Mouse (Mus musculus) MEL (cell line): ENCODE measurements around the gene Otud7b. TPM values are rescaled to one million over a fixed set of nuclear protein-coding genes. Genes with fewer than 3 reads are reported as not detected.

Experiments
- DNase-seq: peaks from one replicate; pipeline ENCODE4 v3.0.0; 2011; ENCODE audit warnings: low read depth, low spot score
- H3K27ac ChIP-seq: 2 replicates; pipeline ENCODE4 v1.5.1; 2012; ENCODE audit warnings: low read depth, mild to moderate bottlenecking, control low read depth, low read length, moderate library complexity; ENCODE audit not compliant: control insufficient read depth
- H3K27me3 ChIP-seq, 2 experiments: fragments of 150-350 bp in 1 of 2; sonication (generic) in 1 of 2; 2 replicates each; pipeline ENCODE4 v1.6.1; 2012; ENCODE audit warnings: low read length in 2 of 2, mild to moderate bottlenecking in 2 of 2, improper control_type of control experiment in 1 of 2, moderate library complexity in 1 of 2; ENCODE audit not compliant: insufficient read depth in 2 of 2, control insufficient read depth in 1 of 2
- H3K36me3 ChIP-seq, 2 experiments: 2 replicates each; pipeline ENCODE4 v1.6.1; 2012 to 2014; ENCODE audit warnings: low read length in 2 of 2, improper control_type of control experiment in 1 of 2, inconsistent platforms in 1 of 2, mild to moderate bottlenecking in 1 of 2; ENCODE audit not compliant: insufficient read depth in 2 of 2, control insufficient read depth in 1 of 2
- H3K4me1 ChIP-seq, 2 experiments: fragments of 150-350 bp in 1 of 2; sonication (generic) in 1 of 2; 2 replicates each; pipeline ENCODE4 v1.6.1; 2012; ENCODE audit warnings: low read length in 2 of 2, improper control_type of control experiment in 1 of 2, mild to moderate bottlenecking in 1 of 2; ENCODE audit not compliant: insufficient read depth in 2 of 2, control insufficient read depth in 1 of 2
- H3K4me3 ChIP-seq, 2 experiments: fragments of 150-350 bp in 1 of 2; sonication (generic) in 1 of 2; 2 replicates each; pipeline ENCODE4 v1.5.1; 2012; ENCODE audit warnings: low read depth in 2 of 2, low read length in 2 of 2, mild to moderate bottlenecking in 2 of 2, moderate library complexity in 2 of 2, control low read depth in 1 of 2, improper control_type of control experiment in 1 of 2; ENCODE audit not compliant: control insufficient read depth in 1 of 2, insufficient read depth in 1 of 2
- H3K79me2 ChIP-seq: 2 replicates; pipeline ENCODE4 v1.6.1; 2012; ENCODE audit warnings: mild to moderate bottlenecking, low read length, moderate library complexity; ENCODE audit not compliant: control insufficient read depth, poor library complexity, insufficient read depth
- H3K9ac ChIP-seq: 2 replicates; pipeline ENCODE4 v1.6.1; 2012; ENCODE audit warnings: low read depth, mild to moderate bottlenecking, control low read depth, low read length, moderate library complexity; ENCODE audit not compliant: control insufficient read depth, poor library complexity, severe bottlenecking
- H3K9me3 ChIP-seq: fragments of 150-350 bp; sonication (generic); replicated peaks from 2 replicates; pipeline ENCODE4 v1.6.1; 2012; ENCODE audit warnings: mild to moderate bottlenecking, low read length, improper control_type of control experiment, moderate library complexity; ENCODE audit not compliant: insufficient read depth
- BHLHE40 ChIP-seq: IDR thresholded peaks from 2 replicates; pipeline ENCODE4 v1.6.1; 2012; ENCODE audit warnings: low read depth, mild to moderate bottlenecking, inconsistent platforms, low read length, improper control_type of control experiment, borderline replicate concordance
- CHD2 ChIP-seq: IDR thresholded peaks from 2 replicates; pipeline ENCODE4 v1.6.1; 2011; ENCODE audit warnings: low read length, improper control_type of control experiment
- CTCF ChIP-seq, 3 experiments: IDR thresholded peaks in 2 of 3; conservative IDR thresholded peaks in 1 of 3; 2 replicates each; pipeline ENCODE4 v1.5.1; 2011 to 2012; ENCODE audit warnings: low read length in 3 of 3, low read depth in 2 of 3, mild to moderate bottlenecking in 2 of 3, improper control_type of control experiment in 1 of 3, inconsistent platforms in 1 of 3, mixed read lengths in 1 of 3, moderate library complexity in 1 of 3; ENCODE audit not compliant: control insufficient read depth in 1 of 3, insufficient read depth in 1 of 3, poor library complexity in 1 of 3, severe bottlenecking in 1 of 3
- E2F4 ChIP-seq: IDR thresholded peaks from 2 replicates; pipeline ENCODE4 v1.6.1; 2011; ENCODE audit warnings: low read depth, low read length, improper control_type of control experiment, borderline replicate concordance
- ELF1 ChIP-seq: IDR thresholded peaks from 2 replicates; pipeline ENCODE4 v1.6.1; 2014; ENCODE audit warnings: low read depth, mild to moderate bottlenecking, inconsistent platforms, low read length, improper control_type of control experiment, moderate library complexity
- GATA1 ChIP-seq: IDR thresholded peaks from 2 replicates; pipeline ENCODE4 v1.6.1; 2011; ENCODE audit warnings: low read depth, low read length, improper control_type of control experiment
- JUND ChIP-seq: IDR thresholded peaks from 2 replicates; pipeline ENCODE4 v1.6.1; 2011; ENCODE audit warnings: low read depth, mild to moderate bottlenecking, improper control_type of control experiment, low read length
- MAFK ChIP-seq: IDR thresholded peaks from 2 replicates; pipeline ENCODE4 v1.6.1; 2011; ENCODE audit warnings: low read depth, mild to moderate bottlenecking, low read length, improper control_type of control experiment, borderline replicate concordance
- MAX ChIP-seq: IDR thresholded peaks from 2 replicates; pipeline ENCODE4 v1.6.1; 2011; ENCODE audit warnings: low read length, improper control_type of control experiment
- MAZ ChIP-seq: IDR thresholded peaks from 2 replicates; pipeline ENCODE4 v1.6.1; 2012; ENCODE audit warnings: low read depth, mild to moderate bottlenecking, inconsistent platforms, low read length, improper control_type of control experiment
- MEF2A ChIP-seq: IDR thresholded peaks from 2 replicates; pipeline ENCODE4 v1.6.1; 2014; ENCODE audit warnings: low read depth, mild to moderate bottlenecking, inconsistent platforms, low read length, improper control_type of control experiment; ENCODE audit not compliant: poor library complexity, insufficient replicate concordance, severe bottlenecking; ENCODE audit errors: extremely low read depth
- NELFE ChIP-seq: IDR thresholded peaks from 2 replicates; pipeline ENCODE4 v1.6.1; 2011; ENCODE audit warnings: low read depth, low read length, improper control_type of control experiment
- POLR2AphosphoS2 ChIP-seq: IDR thresholded peaks from 2 replicates; pipeline ENCODE4 v1.6.1; 2011; ENCODE audit warnings: low read length, improper control_type of control experiment
- RCOR1 ChIP-seq: IDR thresholded peaks from 2 replicates; pipeline ENCODE4 v1.6.1; 2012; ENCODE audit warnings: low read depth, mild to moderate bottlenecking, inconsistent platforms, low read length, improper control_type of control experiment
- SIN3A ChIP-seq: IDR thresholded peaks from 2 replicates; pipeline ENCODE4 v1.6.1; 2012; ENCODE audit warnings: low read length, improper control_type of control experiment, inconsistent platforms
- SMC3 ChIP-seq: IDR thresholded peaks from 2 replicates; pipeline ENCODE4 v1.6.1; 2011; ENCODE audit warnings: low read depth, low read length, improper control_type of control experiment
- TAL1 ChIP-seq: IDR thresholded peaks from 2 replicates; pipeline ENCODE4 v1.6.1; 2012; ENCODE audit warnings: mild to moderate bottlenecking, inconsistent platforms, low read length, moderate library complexity, mixed read lengths
- TCF12 ChIP-seq: IDR thresholded peaks from 2 replicates; pipeline ENCODE4 v1.6.1; 2014; ENCODE audit warnings: low read depth, mild to moderate bottlenecking, inconsistent platforms, low read length, improper control_type of control experiment, moderate library complexity
- USF1 ChIP-seq: IDR thresholded peaks from 2 replicates; pipeline ENCODE4 v1.6.1; 2014; ENCODE audit warnings: low read depth, mild to moderate bottlenecking, inconsistent platforms, low read length, improper control_type of control experiment, moderate library complexity
- ZNF384 ChIP-seq: IDR thresholded peaks from 2 replicates; pipeline ENCODE4 v1.6.1; 2012; ENCODE audit warnings: low read depth, mild to moderate bottlenecking, inconsistent platforms, low read length, improper control_type of control experiment
- polyA plus RNA-seq, 2 experiments: library from polyadenylated mRNA; stranded (reverse) in 1 of 2; unstranded in 1 of 2; fragments of >175 nt in 1 of 2; fragments of >200 nt in 1 of 2; gene quantifications; 2 replicates each; pipeline versions ENCODE4 v1.2.1 to v1.2.4; 2012; ENCODE audit warnings: low replicate concordance in 2 of 2, low read depth in 1 of 2; ENCODE audit not compliant: insufficient read length in 2 of 2, insufficient read depth in 1 of 2, missing spikeins in 1 of 2
- total RNA-seq: library from RNA; depleted of rRNA; stranded (reverse); fragments of 300-350 nt; gene quantifications from 2 replicates; pipeline ENCODE4 v1.2.3, GENCODE M21; 2012

Otud7b gene
- total and polyA plus RNA-seq, 3 experiments = 17.9 to 25.8 (median 24.4) TPM

- TF ChIP-seq ELF1 (no peak), POLR2AphosphoS2 (peak; percentile 37; the same call in 1 of the 2 replicates), USF1 (no peak), JUND (no peak), TCF12 (no peak), MAZ (no peak)
- Histone ChIP-seq H3K79me2 (no peaks in the 10 kb centered on the region), H3K36me3 (peaks cover 0 to 9% of the 10 kb centered on the region in 2 experiments; a peak in 2 of 4 replicates), H3K9me3 (no peaks in the 10 kb centered on the region), H3K27ac (no peak overlapping the region), H3K27me3 (no peaks in the 10 kb centered on the region), H3K4me3 (peak overlapping the region; percentile 28 to 30; a peak in 3 of 4 replicates), H3K4me1 (peaks cover 0 to 17% of the 10 kb centered on the region in 2 experiments; a peak in 2 of 4 replicates), H3K9ac (0 out of 2 replicates have a peak overlapping the region, but pooled peaks have one; percentile 20)
- no peak for DNase-seq
Observed at GRCm38 (mm10) chr3:96160803-96161516, 56.6 kb downstream of the Otud7b start.

- Histone ChIP-seq H3K4me3 (peak within 1 kb of the TSS; percentile 28 to 30), H3K27me3 (no peaks in the 10 kb centered on the region)
- DNase-seq = no peak
Observed at GRCm38 (mm10) chr3:96161869-96162840, 57.8 kb downstream of the Otud7b start, which contains the start of gene Mtmr11. TSS of gene Mtmr11 (plus strand) at chr3:96162004.

GRCm38 (mm10) chr3:96163040-96163439, 58.7 kb downstream of the Otud7b start:
- Histone ChIP-seq H3K27me3 (no peaks in the 10 kb centered on the region), H3K9ac (no peak overlapping the region), H3K27ac (no peak overlapping the region)
- TF ChIP-seq MEF2A = no peak
- TF ChIP-seq E2F4 = no peak
- TF ChIP-seq SIN3A = no peak
- no peak for TF ChIP-seq TAL1
- TF ChIP-seq NELFE = no peak
- no peak for TF ChIP-seq MAFK
- TF ChIP-seq GATA1 = no peak
- TF ChIP-seq BHLHE40 = no peak
- TF ChIP-seq MAX = no peak
- TF ChIP-seq TCF12 = no peak
- TF ChIP-seq, all 39 proteins: peak for 0
- Histone ChIP-seq H3K4me3 (no peak overlapping the region), H3K9me3 (no peaks in the 10 kb centered on the region), H3K79me2 (no peaks in the 10 kb centered on the region), H3K36me3 (peaks cover 0 to 9% of the 10 kb centered on the region in 2 experiments; a peak in 2 of 4 replicates), H3K4me1 (peaks cover 0 to 17% of the 10 kb centered on the region in 2 experiments; a peak in 2 of 4 replicates)
- DNase-seq = no peak

More at GRCm38 (mm10) chr3:96161869-96162840, 57.8 kb downstream of the Otud7b start, which contains the start of gene Mtmr11:
- peaks cover 0 to 9% of the 10 kb centered on the region in 2 experiments; a peak in 2 of 4 replicates for H3K36me3 ChIP-seq
- peaks cover 0 to 17% of the 10 kb centered on the region in 2 experiments; a peak in 2 of 4 replicates for H3K4me1 ChIP-seq
- TF ChIP-seq SIN3A (no peak), RCOR1 (no peak), SMC3 (no peak), ZNF384 (peak; percentile 61), CTCF (IDR thresholded peaks at IDR 0.05 in 2 of 3, conservative IDR thresholded peaks at IDR 0.05 in 1 of 3; ENCODE audit: control insufficient read depth in 1 of 3, insufficient read depth in 1 of 3, low read depth in 2 of 3, low read length in 3 of 3, poor library complexity in 1 of 3, severe bottlenecking in 1 of 3) (no peak), CHD2 (no peak)
- 0 out of 2 replicates have a peak within 1 kb of the TSS, but pooled peaks have one; percentile 20 for H3K9ac ChIP-seq
- no peaks in the 10 kb centered on the region for H3K79me2 ChIP-seq
- no peaks in the 10 kb centered on the region for H3K9me3 ChIP-seq
- no peak within 1 kb of the TSS for H3K27ac ChIP-seq
